Mouse (Mus musculus): ENCODE measurements around the gene Ntm.
A peak's percentile ranks its signal among the peaks of the same experiment; 100 is the strongest.

Gene Ntm

DNA sequence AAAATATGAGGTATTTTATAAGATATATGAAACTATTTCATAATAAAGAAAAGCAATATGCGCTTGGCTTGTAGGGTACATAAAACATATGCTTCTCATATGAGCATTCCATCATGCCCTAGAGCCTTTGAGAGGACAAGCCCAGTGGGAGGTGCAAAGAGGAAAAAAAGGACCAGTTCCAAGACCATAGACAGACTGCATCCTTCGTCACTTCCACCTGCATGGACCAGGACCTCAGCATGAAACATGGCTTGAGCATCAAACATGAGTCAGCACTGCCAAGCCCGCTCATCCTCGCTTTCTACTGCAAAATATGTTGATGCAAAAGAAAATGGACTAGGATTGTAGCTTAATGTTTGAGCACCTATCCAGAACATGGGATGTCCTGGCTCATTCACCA, 569.8 kb downstream of the Ntm start:
- no peak for DNase-seq

DNA sequence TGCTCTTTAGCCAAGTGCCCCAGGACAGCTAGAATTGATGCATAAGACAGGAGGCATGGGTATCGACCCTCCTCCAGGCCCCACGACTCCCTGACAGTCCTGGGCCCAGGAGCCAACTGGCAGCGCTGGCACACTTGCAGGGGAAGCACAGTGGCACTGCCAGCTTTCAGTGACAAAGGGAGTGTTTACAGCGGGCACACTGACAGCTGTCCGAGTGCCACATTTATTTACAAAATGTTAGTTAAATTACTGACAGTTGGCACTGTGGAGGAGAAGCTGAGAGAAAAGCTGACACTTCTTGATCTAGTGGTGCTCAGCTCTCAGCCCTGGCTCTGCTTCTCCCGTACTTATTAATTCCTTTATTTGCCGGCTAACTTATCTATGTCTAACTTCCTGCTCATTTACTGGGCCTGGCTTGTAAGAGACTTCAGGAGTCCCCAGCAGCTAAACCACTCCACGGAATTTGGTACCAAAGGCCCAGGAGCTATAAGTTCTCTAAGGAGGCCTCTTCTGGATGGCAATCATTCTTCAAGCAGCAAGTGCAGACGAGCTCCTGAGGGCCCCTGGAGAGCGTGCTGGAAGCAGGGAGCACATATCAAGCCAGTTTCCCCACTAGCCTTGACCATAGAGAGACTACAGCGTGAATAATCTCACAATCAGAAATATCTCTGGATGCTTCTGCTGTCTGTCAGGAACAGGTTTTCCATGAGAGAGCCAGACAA, 572.0 kb downstream of the Ntm start:
- peak; percentile 26 for DNase-seq

DNA sequence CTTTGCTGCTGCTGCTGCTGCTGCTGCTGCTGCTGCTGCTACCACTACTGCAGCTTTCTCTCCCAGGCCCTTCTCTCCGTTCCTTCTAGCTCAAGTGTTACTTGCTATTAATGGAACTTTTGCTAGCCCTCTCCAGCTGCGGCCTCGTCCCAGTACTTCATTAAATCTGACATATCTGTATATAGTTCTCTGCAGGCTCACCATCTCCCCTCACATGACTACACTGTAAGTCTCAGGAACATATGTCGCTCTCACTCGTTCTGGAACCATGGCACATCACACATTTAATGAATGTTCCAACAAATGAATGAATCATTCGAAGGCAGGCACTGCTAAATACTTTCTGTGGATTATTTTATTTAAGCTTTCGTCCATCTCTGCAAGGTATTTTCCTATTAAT, 573.7 kb downstream of the Ntm start:
- DNase-seq = no peak

DNA sequence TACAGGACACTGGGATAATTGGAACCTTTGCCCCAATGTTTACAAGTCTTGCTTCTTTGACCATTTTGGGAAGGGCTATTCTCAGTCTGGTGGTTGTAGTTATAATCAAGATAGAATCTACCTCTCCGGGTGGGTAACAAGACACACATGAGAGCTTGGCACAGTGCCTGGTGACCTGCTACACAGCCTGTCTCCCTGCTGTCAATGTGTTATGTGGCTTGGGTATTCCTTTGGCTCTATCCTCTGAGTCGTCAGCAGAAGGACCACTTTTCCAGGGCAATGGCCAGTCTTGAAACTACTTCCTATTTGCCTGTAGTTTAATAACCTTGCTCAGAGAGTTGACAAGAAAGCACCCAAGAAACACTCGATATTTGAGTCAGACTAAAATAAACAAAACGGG, 575.8 kb downstream of the Ntm start:
- DNase-seq = no peak

DNA sequence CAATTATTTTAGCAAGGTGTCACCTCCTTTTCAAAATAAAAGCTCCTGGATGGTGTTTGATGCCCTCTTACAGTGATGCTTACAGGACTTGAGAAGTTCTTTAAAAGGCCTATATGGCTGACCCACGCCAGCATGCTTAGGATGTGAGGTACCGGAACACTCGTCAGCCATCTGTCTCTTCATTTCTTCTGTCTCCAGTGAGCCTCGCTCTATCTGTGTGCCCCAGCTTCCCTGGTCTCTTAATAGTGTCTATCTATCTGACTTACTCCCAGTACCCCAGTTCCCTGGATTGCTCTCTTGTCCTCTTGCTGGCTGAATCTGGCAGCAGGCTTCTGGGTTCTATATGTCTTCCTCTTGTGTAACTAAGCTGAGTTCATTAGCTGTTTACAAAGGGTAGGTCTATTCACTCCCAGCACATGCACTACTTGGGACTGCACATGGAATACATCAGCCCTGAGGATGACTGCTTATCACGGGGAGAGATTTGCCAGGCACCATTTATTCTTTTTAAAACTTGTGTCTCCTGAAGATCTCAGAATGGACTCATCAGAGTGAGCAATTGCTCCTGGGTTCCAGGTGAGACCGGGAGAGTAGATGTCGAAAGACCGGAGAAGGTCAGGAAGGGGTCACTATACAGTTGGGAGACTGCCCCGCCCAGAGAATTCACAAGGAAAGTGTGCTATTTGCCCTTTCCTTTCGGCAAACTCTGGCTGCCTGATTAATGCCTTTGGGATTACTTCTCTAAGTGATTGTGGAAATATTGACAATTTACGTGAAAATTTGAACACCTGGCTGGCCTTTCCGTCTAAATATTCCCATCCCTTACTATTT, 585.6 kb downstream of the Ntm start:
- DNase-seq = no peak

DNA sequence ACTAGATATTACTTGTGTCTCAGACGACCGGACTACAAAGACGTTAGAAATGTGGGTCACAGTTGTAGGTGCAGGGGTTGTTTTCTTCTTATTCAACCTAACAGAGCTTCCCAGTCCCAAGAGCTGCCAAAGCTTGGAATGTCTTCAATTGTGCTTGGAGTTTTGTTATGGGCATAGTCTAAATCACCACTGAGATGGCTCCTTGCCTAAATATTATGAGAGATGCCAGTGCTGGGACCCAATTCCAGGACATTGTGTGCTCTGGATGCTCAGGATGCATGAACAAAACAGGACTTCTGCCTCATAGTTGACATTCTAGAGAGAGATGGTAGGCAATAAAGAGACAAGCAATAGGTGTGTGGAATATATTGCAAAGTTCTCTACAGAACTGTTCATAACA, 591.6 kb downstream of the Ntm start:
- no peak for DNase-seq

DNA sequence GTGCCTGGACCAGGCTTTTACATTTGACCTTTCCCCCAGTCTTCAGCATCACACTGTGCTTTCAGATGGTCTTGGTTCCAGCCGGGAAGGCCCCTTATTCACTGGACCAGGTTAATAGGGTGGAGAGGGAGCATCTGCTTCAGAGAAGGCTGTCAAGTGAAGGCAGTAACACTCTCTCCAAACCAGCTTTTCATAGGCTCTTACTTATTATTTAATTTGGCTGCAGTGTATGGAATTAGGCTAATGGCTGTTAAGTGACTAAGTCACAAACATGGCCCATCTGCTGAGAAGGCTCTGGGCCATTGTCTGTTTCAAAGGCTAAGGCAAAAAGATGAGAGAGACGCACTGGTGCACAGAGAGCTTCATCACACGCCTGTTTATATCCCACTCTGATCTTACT, 593.3 kb downstream of the Ntm start:
- no peak for DNase-seq

DNA sequence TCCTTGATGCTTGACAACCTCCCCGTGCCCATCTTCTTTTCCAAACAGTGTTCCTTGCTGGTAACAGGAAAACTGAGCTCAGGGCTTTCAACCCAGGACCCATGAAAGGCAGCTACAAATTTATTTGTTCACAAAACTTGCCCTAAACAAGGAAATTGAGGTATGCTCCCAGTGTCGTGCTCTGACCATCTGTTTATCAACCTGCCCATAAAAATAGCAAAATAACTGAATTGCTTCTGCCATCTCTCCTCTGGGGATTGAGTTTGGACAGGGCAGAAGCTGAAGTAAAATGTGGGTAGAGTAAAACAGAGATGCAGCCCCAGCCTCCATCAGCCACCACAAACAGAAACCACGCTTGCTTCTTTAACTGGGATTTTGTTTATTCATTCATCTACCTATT, 594.6 kb downstream of the Ntm start:
- DNase-seq = no peak

DNA sequence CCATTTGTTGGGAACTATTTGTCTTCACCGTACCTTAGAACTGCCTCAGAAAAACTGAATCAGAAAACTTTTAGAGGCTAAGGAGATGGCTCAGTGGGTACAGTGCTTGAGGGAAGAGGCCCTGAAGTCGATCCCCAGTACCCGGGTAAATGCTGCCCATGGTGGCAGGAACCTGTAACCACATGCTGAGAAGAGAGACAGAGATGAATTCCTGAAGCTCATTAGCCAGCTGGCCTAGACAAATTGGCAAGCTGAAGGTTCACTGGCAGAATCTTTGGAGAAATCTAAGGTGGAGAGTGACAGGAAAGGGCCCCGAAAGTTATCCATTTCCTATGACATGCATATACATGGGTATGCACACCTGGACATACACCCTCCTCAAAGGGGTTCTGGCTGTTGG, 605.1 kb downstream of the Ntm start:
- no peak for DNase-seq

DNA sequence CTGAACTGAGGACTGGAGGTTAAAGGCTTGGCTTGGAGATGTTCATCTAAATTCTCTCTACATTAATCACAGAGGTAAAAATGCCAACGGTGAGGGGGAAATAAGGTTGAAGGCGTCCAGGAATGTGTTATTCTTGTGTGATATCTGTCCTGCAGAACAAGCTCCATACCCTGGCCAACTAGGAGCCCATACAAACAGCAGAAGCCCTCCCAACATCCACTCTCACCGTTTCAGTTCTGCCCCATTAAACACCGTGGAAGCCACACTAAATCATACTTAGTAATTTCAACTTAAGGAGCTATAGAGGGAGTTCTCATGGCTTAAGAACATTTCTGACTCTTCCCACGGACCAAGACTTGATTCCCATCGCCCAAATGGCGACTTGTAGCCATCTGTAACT, 620.6 kb downstream of the Ntm start:
- no peak for DNase-seq

DNA sequence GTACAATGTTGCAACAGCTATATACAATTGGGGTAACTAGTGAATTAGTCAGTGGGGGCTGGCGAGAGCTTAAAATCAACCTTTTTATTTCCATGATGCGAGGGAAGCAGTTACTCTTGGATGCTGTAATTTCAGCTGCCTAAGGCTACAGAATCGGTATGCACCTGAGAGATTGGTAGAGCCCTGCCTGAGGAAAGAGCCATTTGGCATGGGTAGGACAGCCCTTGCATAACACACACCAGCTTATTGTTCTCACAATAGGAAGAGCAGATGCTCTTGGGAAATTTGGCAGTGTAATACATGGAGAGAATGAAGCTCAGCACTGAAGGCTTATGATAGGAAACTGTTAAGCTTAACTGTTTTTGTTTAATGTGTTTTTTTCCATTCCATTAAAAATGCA, 621.6 kb downstream of the Ntm start:
- DNase-seq = no peak

DNA sequence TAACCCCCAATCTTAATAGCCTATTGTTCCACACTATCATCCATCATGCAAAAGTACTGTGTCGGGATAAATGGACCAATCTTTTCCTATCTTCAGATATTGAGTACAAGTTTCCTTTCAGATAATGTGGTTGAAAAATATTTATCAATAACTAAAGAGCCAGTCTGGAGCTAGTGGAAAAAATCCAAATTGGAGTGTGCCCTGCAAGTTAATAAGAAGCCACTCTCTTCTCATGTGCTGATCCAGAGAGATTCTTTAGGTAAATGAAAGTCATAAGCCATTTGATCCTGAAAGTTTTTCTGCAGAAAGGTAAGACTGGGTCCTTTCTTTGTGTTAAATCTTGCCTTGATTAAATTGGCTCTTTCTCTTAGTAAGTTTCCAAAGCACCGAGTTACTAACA, 627.3 kb downstream of the Ntm start:
- no peak for DNase-seq

DNA sequence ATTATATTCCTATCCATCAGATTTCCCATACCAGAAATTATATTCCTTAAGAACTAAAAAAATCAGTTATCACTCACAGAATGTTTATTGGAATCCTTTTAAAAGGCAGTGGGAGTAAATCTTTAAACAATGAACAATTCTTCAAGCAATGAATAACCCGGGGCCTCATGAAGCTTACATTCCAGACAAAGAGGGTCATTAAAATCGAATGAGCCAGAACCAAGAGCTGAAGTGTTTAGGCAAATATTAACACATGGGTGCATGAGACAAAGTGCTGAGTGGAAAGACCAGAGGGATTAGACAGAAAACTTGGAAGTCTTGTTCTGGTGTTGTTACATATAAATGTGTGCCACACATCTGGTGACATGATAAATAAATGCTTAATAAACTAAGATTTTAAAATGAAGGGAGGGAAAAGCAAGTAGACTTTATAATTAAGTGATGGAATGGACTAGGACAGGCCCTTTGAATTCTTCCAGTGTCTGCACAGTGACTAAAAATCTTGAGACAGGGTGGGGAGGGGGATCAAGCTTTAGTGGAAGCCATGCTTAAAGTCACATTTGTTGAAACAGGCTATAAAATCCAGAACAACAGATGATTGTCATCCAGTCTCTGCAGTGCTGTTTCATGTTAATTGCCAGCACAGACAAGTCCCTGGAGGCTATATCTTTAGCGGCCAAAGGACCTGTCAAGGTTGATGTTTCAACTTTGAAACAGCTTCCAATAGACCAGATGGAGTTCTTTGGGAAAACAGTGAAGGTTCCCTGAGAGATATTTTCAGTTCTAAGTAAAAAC, 630.4 kb downstream of the Ntm start:
- no peak for DNase-seq

DNA sequence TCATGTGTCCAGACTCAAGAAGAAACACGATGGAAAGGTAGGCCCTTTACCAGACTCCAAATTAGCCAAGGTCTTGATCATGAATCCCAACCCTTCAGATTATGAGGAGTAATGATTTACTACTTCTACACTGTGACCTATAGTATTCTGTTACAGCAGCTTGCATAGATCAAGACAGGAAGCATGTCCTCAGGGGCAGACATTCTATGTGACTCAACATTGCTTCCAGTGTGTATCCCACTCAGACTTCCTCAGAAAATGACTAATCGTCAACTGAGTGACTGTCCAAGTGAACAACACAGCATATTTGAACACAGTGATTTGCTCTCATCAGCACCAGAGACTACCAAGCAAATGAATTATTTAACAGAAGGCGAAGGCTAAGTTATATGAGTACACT, 632.5 kb downstream of the Ntm start:
- DNase-seq = no peak

DNA sequence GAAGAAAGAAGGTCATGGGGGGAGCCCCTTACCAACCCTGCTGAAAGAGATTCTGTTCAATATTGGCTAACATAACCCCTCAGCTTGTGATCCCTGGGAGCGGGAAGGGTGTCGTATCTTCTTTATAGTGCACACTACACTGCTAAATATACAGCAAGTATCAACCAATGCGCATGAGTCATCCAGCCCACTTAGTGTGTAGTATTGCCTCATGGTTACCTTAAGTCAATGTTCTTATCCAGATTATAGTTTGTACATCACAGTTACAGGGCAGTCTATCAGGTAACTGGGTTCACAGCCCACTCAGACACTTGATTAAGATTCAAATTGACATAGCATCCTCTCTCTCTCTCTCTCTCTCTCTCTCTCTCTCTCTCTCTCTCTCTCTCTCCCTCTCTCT, 636.7 kb downstream of the Ntm start:
- DNase-seq = no peak

DNA sequence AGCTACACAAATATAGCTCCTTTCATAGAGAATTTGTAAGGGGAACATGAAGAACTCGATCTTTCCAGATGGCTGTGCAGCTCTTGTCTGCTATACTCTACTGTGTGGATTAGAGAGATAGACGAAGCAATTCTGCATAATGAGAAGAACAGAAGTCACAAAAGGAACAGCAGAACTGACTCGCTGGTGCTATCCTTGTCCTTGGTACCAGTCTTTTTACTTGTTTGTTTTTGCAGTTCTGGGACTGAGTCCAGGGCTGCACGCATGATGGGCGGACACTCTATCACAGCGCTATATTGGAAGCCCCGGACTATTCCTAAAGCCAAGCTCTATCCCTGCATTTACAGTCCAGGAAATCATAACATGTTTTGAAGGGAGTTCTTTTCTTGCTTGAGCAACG, 637.8 kb downstream of the Ntm start:
- no peak for DNase-seq

DNA sequence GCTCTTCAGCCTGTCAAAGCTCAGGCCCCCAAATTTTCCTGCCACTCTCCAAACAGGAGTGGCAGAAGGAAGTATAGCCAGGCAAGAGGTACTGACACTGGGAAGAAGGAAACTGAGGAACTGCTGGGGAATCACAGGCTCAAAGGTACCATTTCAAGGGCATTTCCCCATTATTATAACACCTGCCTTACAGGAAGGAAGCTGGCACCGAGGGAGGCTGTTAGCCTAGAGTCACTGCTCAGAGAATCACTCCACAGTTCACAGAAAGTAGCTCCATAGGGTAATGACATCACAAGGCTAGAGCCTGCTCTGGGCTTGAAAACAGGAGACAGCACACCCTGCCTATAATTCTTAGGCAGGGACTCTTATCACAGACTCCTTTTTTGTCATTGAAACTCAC, 643.7 kb downstream of the Ntm start:
- DNase-seq = no peak

DNA sequence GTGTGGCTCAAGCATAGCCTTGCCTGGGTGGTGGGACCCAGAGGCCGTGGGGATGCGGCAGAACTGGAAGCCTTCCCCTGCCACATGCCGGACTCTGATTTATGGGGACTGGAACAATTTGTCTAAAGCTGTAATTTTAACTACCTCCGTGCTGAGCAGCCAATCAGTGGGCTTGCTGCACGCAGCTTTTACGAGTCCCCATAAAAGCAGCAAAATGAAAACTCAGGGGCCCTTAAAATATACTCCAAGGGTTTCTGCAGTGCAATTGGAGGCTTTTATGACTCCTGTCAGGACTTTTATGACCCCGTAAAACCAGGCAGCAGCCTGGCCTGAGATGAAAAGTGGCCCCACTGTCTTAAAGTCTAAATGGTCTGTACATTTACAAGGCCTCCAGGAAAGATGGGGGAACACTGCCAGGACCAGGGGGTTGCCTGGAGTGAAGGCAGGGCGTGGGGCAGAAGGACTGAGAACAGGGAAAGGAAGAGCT, 644.2 kb downstream of the Ntm start:
- DNase-seq = no peak

DNA sequence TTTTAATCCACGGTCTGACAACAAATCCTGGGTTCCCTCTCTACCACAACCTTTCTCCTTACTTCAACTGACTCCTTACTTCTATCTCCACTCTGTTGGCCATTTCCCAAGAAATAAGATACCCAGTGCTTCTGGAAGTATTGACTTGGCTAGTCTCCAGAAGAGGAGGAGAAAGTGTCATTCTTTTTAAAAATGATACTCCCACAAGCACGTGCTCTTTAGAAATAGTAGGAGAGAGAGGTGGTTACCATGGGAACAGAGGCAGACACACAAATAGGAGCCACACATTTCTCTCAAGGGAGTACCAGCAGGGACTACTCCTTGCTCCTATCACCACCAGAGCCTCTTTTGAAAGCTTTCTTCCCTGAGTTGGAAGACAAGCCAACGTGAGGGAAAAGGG, 645.3 kb downstream of the Ntm start:
- no peak for DNase-seq

DNA sequence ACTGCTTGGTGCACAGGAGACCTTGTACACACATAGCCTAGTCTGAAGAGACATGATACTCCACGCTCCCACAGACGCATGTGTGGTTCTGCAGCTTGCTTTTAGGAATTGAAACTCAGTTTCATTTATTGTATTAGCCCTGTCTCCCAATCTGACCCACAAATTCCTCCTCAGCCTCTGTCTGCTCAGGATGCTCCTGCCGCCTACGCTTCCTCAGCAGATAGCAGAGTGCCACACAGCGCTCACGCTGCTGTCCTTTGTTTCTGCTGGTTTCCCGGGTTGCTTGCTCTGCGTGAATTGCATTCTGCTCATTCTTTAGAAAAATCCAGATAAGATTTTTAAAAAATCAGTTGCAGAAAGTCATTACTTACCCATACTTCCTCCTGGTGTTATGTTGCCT, 647.1 kb downstream of the Ntm start:
- DNase-seq = no peak

DNA sequence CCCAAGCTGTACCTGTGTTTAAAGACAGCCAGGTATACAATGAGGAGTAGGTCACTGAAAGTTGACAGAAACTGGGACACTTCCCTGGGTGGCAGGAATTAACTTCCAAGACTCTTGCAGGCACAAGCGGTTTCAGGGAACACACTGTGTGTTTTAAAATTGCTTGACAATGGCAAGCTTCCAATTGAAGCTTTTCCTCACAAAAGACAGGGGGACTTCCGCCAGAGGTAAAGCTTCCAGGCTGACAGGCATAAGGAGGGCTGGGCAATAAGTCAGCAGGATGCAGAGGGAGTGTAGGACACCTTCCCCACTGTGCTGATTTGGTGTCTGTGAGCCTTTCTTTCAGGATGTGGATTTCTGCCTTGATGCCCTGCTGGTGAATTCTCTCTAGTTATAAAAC, 656.0 kb downstream of the Ntm start:
- no peak for DNase-seq

DNA sequence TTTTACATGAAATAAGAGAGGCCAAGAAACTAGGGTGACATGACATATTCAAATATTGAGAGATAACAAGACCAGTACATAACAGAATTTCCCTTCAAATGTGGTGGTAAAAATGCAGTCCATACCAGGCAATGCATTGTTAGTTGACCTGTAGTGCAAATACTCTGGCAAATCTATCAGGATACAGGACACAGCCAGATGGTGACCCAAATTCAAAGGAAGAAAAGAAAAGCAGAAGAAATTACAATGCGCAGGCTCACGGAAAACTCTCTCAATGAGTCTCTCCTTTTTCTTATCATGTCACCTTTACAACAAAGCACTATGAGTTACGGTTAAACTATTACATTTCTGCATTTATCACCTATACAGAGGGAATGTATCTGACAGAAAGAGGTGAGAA, 664.6 kb downstream of the Ntm start:
- DNase-seq = no peak

DNA sequence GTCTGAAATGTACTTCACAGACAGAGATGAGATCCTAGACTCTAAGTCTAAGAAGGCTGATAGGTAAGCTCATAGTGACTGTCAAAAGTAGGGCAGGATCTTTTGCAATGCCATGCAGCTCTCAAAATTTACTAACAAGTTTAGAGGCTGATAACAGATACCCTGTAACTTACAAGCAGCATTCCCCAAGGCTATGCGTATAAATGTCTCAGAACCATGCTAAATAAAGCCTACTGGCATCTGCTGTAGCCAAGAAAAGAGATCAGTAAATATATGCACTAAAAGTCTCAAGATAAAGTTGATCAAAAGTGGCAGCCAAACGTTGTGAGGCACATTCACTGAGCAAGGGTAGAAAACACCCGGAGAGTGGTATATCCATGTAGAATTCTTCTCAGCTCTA, 666.2 kb downstream of the Ntm start:
- no peak for DNase-seq

Measured in right cerebral cortex, postnatal 14 days (tissue).